Mouse (Mus musculus) limb, embryonic 10.5 days (tissue): ENCODE measurements around the gene Syne2. TPM values are rescaled to one million over a fixed set of nuclear protein-coding genes. Genes with fewer than 3 reads are reported as not detected.

Source experiments
- DNase-seq: peaks from one replicate; pipeline ENCODE4 v3.0.0-alpha.2; 2017; ENCODE audit warnings: low spot score
- H3K27ac ChIP-seq: fragments of 300-500 bp; sonication (generic); 2 replicates; pipeline ENCODE4 v1.5.1; 2016; ENCODE audit warnings: mild to moderate bottlenecking
- H3K27me3 ChIP-seq: fragments of 300-500 bp; sonication (generic); 2 replicates; pipeline ENCODE4 v1.6.1; 2016; ENCODE audit warnings: low read depth, mild to moderate bottlenecking; ENCODE audit not compliant: poor library complexity, severe bottlenecking
- H3K36me3 ChIP-seq: fragments of 300-500 bp; sonication (generic); 2 replicates; pipeline ENCODE4 v1.6.1; 2016; ENCODE audit warnings: mild to moderate bottlenecking, moderate library complexity
- H3K4me1 ChIP-seq: fragments of 300-500 bp; sonication (generic); 2 replicates; pipeline ENCODE4 v1.6.1; 2016
- H3K4me3 ChIP-seq: fragments of 300-500 bp; sonication (generic); 2 replicates; pipeline ENCODE4 v1.5.1; 2016; ENCODE audit warnings: mild to moderate bottlenecking, moderate library complexity
- H3K9me3 ChIP-seq: fragments of 300-500 bp; sonication (generic); replicated peaks from 2 replicates; pipeline ENCODE4 v1.6.1; 2016; ENCODE audit warnings: mild to moderate bottlenecking
- WGBS: fragments of 180-500 bp; shearing (Covaris S2); methylation state at CpG from one replicate; pipeline ENCODE4 v1.1.7; 2016; 5-methylcytosine and 5-hydroxymethylcytosine counted together
- polyA plus RNA-seq: library from polyadenylated mRNA; unstranded; fragments of >200 nt; fragmentation: Nextera tagmentation; extraction: Ambion mirVana; gene quantifications from 2 replicates; pipeline ENCODE4 v1.2.1, GENCODE M21; 2016

The Syne2 gene
- polyA plus RNA-seq, 1 experiment from 2014 or later, result 113 TPM

- peaks cover 92% of the 10 kb centered on the region for H3K36me3 ChIP-seq
- H3K27ac ChIP-seq, result no peak overlapping the region
Observed at GRCm38 (mm10) chr12:76087025-76087424, 269.1 kb downstream of the Syne2 start.

GRCm38 (mm10) chr12:76092789-76093466 lies 275.0 kb downstream of the Syne2 start:
- DNase-seq, result no peak
- Histone ChIP-seq H3K9me3 (no peaks in the 10 kb centered on the region), H3K4me1 (peaks cover 6% of the 10 kb centered on the region; the same call in 1 of the 2 replicates), H3K27me3 (no peaks in the 10 kb centered on the region), H3K36me3 (peaks cover 98% of the 10 kb centered on the region), H3K27ac (no peak overlapping the region), H3K4me3 (no peak overlapping the region)
- WGBS, result 91% methylated on average over 11 of the region's 11 CpGs

More at GRCm38 (mm10) chr12:76087025-76087424, 269.1 kb downstream of the Syne2 start:
- 82% methylated on average over 13 of the region's 13 CpGs for WGBS
- Histone ChIP-seq H3K4me1 (peaks cover 23% of the 10 kb centered on the region), H3K4me3 (no peak overlapping the region), H3K27me3 (no peaks in the 10 kb centered on the region), H3K9me3 (no peaks in the 10 kb centered on the region)
- no peak for DNase-seq

GRCm38 (mm10) chr12:76093613-76094588 lies 276.0 kb downstream of the Syne2 start:
- no peak for DNase-seq
- no peak overlapping the region for H3K4me3 ChIP-seq
- H3K27ac ChIP-seq, result no peak overlapping the region
- WGBS, result 94% methylated on average over 15 of the region's 15 CpGs
- peaks cover 99% of the 10 kb centered on the region for H3K36me3 ChIP-seq
- H3K27me3 ChIP-seq, result no peaks in the 10 kb centered on the region
- peaks cover 6% of the 10 kb centered on the region; the same call in 1 of the 2 replicates for H3K4me1 ChIP-seq
- H3K9me3 ChIP-seq, result no peaks in the 10 kb centered on the region

- Histone ChIP-seq H3K4me1 (peaks cover 6% of the 10 kb centered on the region; the same call in 1 of the 2 replicates), H3K27me3 (no peaks in the 10 kb centered on the region), H3K4me3 (no peak overlapping the region), H3K36me3 (peaks cover 99% of the 10 kb centered on the region), H3K27ac (no peak overlapping the region), H3K9me3 (no peaks in the 10 kb centered on the region)
- WGBS, result 57% methylated on average over 30 of the region's 30 CpGs
- DNase-seq, result no peak
Observed at GRCm38 (mm10) chr12:76095117-76096035, 277.4 kb downstream of the Syne2 start.

GRCm38 (mm10) chr12:76102621-76103020 lies 284.7 kb downstream of the Syne2 start:
- Histone ChIP-seq H3K27ac (no peak overlapping the region), H3K27me3 (no peaks in the 10 kb centered on the region), H3K36me3 (peaks cover 100% of the 10 kb centered on the region), H3K9me3 (no peaks in the 10 kb centered on the region), H3K4me3 (no peak overlapping the region), H3K4me1 (no peaks in the 10 kb centered on the region)
- WGBS, result 96% methylated on average over 12 of the region's 12 CpGs
- no peak for DNase-seq

GRCm38 (mm10) chr12:76104596-76105351 lies 286.8 kb downstream of the Syne2 start:
- H3K4me1 ChIP-seq, result no peaks in the 10 kb centered on the region
- H3K27ac ChIP-seq, result no peak overlapping the region
- peaks cover 100% of the 10 kb centered on the region for H3K36me3 ChIP-seq
- no peak for DNase-seq
- WGBS, result 95% methylated on average over 20 of the region's 20 CpGs
- no peak overlapping the region for H3K4me3 ChIP-seq
- H3K9me3 ChIP-seq, result no peaks in the 10 kb centered on the region
- no peaks in the 10 kb centered on the region for H3K27me3 ChIP-seq

- no peaks in the 10 kb centered on the region for H3K27me3 ChIP-seq
- 93% methylated on average over 15 of the region's 15 CpGs for WGBS
- H3K9me3 ChIP-seq, result no peaks in the 10 kb centered on the region
- no peak overlapping the region for H3K4me3 ChIP-seq
- DNase-seq, result no peak
- no peaks in the 10 kb centered on the region for H3K4me1 ChIP-seq
- peaks cover 80% of the 10 kb centered on the region for H3K36me3 ChIP-seq
- no peak overlapping the region for H3K27ac ChIP-seq
Observed at GRCm38 (mm10) chr12:76109646-76110405, 291.9 kb downstream of the Syne2 start.

GRCm38 (mm10) chr12:76111046-76111445 lies 293.1 kb downstream of the Syne2 start:
- H3K4me1 ChIP-seq, result no peaks in the 10 kb centered on the region
- H3K27me3 ChIP-seq, result no peaks in the 10 kb centered on the region
- peaks cover 68% of the 10 kb centered on the region for H3K36me3 ChIP-seq
- DNase-seq, result no peak
- WGBS, result 87% methylated on average over 3 of the region's 3 CpGs
- H3K4me3 ChIP-seq, result no peak overlapping the region
- no peak overlapping the region for H3K27ac ChIP-seq
- H3K9me3 ChIP-seq, result no peaks in the 10 kb centered on the region

- peaks cover 15% of the 10 kb centered on the region for H3K36me3 ChIP-seq
- no peak overlapping the region for H3K4me3 ChIP-seq
- H3K27ac ChIP-seq, result no peak overlapping the region
- DNase-seq, result no peak
- no peaks in the 10 kb centered on the region for H3K27me3 ChIP-seq
- H3K9me3 ChIP-seq, result no peaks in the 10 kb centered on the region
- 84% methylated on average over 4 of the region's 4 CpGs for WGBS
- peaks cover 10% of the 10 kb centered on the region for H3K4me1 ChIP-seq
Observed at GRCm38 (mm10) chr12:76116577-76116976, 298.6 kb downstream of the Syne2 start.

GRCm38 (mm10) chr12:76117632-76118153 lies 299.8 kb downstream of the Syne2 start:
- Histone ChIP-seq H3K9me3 (no peaks in the 10 kb centered on the region), H3K36me3 (0 out of 2 replicates have a peak, but pooled peaks cover 5% of the 10 kb centered on the region), H3K27ac (no peak overlapping the region), H3K27me3 (no peaks in the 10 kb centered on the region), H3K4me3 (no peak overlapping the region), H3K4me1 (peaks cover 10% of the 10 kb centered on the region)
- 82% methylated on average over 4 of the region's 4 CpGs for WGBS
- peak; percentile 48 for DNase-seq

- Histone ChIP-seq H3K27me3 (no peaks in the 10 kb centered on the region), H3K4me1 (no peaks in the 10 kb centered on the region), H3K27ac (no peak overlapping the region), H3K9me3 (no peaks in the 10 kb centered on the region), H3K36me3 (no peaks in the 10 kb centered on the region), H3K4me3 (no peak overlapping the region)
- 91% methylated on average over 6 of the region's 6 CpGs for WGBS
- no peak for DNase-seq
Observed at GRCm38 (mm10) chr12:76123223-76123622, 305.3 kb downstream of the Syne2 start.
